Mouse (Mus musculus) myocyte (in vitro differentiated cells): ENCODE measurements around the gene Cacna1d.

Experiments used
- MAX ChIP-seq: IDR thresholded peaks from one replicate; pipeline ENCODE4 v1.6.1; 2011; ENCODE audit warnings: low read depth, mild to moderate bottlenecking, control low read depth
- POLR2A ChIP-seq: IDR thresholded peaks from one replicate; pipeline ENCODE4 v1.6.1; 2011; ENCODE audit warnings: low read depth, mild to moderate bottlenecking, control low read depth, moderate library complexity; ENCODE audit not compliant: insufficient read length
- POLR2AphosphoS2 ChIP-seq: IDR thresholded peaks from one replicate; pipeline ENCODE4 v1.6.1; 2011; ENCODE audit warnings: low read depth, control low read depth; ENCODE audit not compliant: insufficient read length
- REST ChIP-seq: IDR thresholded peaks from one replicate; pipeline ENCODE4 v1.6.1; 2011; ENCODE audit warnings: mild to moderate bottlenecking, control low read depth, moderate library complexity; ENCODE audit not compliant: insufficient read depth, insufficient read length
- SRF ChIP-seq: IDR thresholded peaks from one replicate; pipeline ENCODE4 v1.6.1; 2011; ENCODE audit warnings: low read depth; ENCODE audit not compliant: control insufficient read depth, insufficient read length
- TCF12 ChIP-seq: IDR thresholded peaks from one replicate; pipeline ENCODE4 v1.6.1; 2011; ENCODE audit warnings: mild to moderate bottlenecking, control low read depth; ENCODE audit not compliant: poor library complexity, insufficient read depth, severe bottlenecking
- USF1 ChIP-seq: IDR thresholded peaks from one replicate; pipeline ENCODE4 v1.6.1; 2011; ENCODE audit warnings: low read depth, mild to moderate bottlenecking, control low read depth, moderate library complexity

DNA sequence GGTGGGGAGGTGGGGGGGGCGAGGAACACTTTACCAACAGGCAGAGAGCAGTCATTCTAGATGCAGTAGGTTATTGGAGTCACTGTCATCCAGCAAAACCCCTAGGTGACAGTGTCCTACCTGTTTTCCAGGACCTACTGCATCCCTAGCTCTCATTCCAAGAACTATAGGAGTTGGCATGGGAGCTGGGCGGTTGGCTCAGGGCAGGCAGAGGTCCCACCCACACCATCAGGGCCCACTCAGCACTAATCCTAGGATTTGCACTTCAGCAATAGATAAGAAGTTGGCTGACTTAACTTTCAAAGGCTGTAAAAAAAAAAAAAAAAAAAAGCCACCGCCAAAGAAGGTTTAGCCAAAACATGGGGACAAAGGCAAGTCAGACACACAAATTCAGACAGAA lies 285.4 kb downstream of the Cacna1d start:
- TF ChIP-seq USF1 (no peak), POLR2A (no peak), TCF12 (no peak), POLR2AphosphoS2 (no peak), SRF (no peak), REST (no peak), MAX (no peak)
